Mouse (Mus musculus) hindbrain, embryonic 13.5 days (tissue): ENCODE measurements around the gene Gsdmc4. TPM values are rescaled to one million over a fixed set of nuclear protein-coding genes. Genes with fewer than 3 reads are reported as not detected.
"Not testable (repeated sequence)": the region's sequence is repeated elsewhere in the genome, so short reads cannot be mapped to it uniquely, and the experiment has no call there.

Experiments
- ATAC-seq: fragments of 200-750 bp; cut with Nextera tagmentation; 2 replicates; pipeline ENCODE4 v1.8.0; 2017; ENCODE audit warnings: moderate TSS enrichment; ENCODE audit not compliant: low FRiP score
- H3K27ac ChIP-seq: fragments of 300-500 bp; sonication (generic); 2 replicates; pipeline ENCODE4 v1.5.1; 2015; ENCODE audit warnings: inconsistent platforms, mild to moderate bottlenecking, moderate library complexity
- H3K27me3 ChIP-seq: fragments of 300-500 bp; sonication (generic); 2 replicates; pipeline ENCODE4 v1.6.1; 2015; ENCODE audit warnings: mild to moderate bottlenecking, inconsistent platforms
- H3K36me3 ChIP-seq: fragments of 300-500 bp; sonication (generic); 2 replicates; pipeline ENCODE4 v1.6.1; 2015; ENCODE audit warnings: mild to moderate bottlenecking, inconsistent platforms
- H3K4me1 ChIP-seq: fragments of 300-500 bp; sonication (generic); replicated peaks from 2 replicates; pipeline ENCODE4 v1.6.1; 2015; ENCODE audit warnings: inconsistent platforms
- H3K4me2 ChIP-seq: fragments of 300-500 bp; sonication (generic); 2 replicates; pipeline ENCODE4 v1.6.1; 2015; ENCODE audit warnings: inconsistent platforms, mild to moderate bottlenecking, moderate library complexity
- H3K4me3 ChIP-seq: fragments of 300-500 bp; sonication (generic); 2 replicates; pipeline ENCODE4 v1.5.1; 2015; ENCODE audit warnings: mild to moderate bottlenecking, inconsistent platforms
- H3K9ac ChIP-seq: fragments of 300-500 bp; sonication (generic); 2 replicates; pipeline ENCODE4 v1.6.1; 2015; ENCODE audit warnings: mild to moderate bottlenecking, inconsistent platforms
- H3K9me3 ChIP-seq: fragments of 300-500 bp; sonication (generic); 2 replicates; pipeline ENCODE4 v1.6.1; 2016; ENCODE audit warnings: inconsistent platforms
- WGBS: fragments of 180-500 bp; shearing (Covaris S2); methylation state at CpG from one replicate; pipeline ENCODE4 v1.1.7; 2015; 5-methylcytosine and 5-hydroxymethylcytosine counted together
- polyA plus RNA-seq: library from polyadenylated mRNA; unstranded; fragments of >200 nt; fragmentation: Nextera tagmentation; extraction: Ambion mirVana; gene quantifications from 2 replicates; pipeline ENCODE4 v1.2.1, GENCODE M21; 2015

Gene Gsdmc4
- polyA plus RNA-seq, 1 experiment from 2014 or later = not detected

DNA sequence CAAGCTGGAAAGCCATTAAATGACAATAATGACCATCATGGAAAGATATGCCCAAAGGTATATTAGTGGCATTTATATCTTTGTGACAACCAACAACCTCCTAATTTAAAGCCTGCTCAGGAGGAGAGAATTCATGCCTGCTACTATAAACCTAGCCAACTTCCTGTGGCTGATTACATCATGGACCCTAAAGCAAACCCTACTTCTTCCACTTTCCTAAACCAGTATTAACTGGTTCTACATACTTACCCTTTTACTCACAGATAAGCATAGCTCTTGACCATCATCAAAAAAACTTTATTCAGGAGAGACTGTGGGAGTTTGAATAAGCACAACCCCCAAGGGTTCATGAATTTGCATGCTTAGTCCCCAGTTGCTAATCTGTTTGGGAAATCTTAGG lies 2.2 kb downstream of the Gsdmc4 start:
- ATAC-seq, H3K4me3 ChIP-seq, H3K27me3 ChIP-seq, H3K4me2 ChIP-seq, H3K27ac ChIP-seq, H3K9me3 ChIP-seq, H3K4me1 ChIP-seq, H3K36me3 ChIP-seq, H3K9ac ChIP-seq: not testable (repeated sequence)

DNA sequence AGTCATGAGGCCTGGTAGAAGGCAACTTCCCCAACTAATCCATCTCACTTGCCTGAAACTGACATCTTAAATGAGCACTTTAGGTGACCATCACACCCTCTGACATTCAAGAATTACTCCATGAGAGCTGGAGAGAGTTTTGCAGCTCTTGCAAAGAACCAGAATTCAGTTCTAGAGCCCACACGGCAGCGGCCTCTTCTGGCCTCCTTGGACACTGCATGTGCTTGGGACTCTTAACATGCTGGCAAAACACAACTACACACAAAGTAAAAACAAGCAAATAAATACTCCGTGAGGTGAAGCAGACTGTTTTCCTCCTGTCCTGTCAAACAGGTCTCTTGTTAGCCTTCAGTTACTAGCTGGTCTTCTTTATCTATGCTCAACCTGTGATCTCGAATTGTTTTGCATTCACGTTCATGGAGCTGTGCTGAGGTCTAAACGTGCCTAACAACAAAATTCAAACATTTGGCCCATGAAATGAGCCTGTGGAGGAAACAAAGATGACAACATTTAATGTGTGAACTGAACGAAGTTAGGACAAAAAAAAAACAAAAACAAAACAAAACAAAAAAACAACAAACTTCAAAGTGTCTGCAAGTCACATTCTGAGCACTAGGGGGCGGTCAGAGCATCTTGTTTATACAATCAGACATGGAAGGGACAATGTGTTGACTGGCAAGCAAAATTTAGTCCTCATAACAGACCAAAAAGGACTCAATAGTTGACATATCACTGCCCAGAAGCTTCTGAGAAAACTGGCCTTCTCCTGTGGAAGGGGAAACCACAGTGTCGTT lies 16.3 kb downstream of the Gsdmc4 start:
- 40% methylated on average over 9 of the region's 9 CpGs for WGBS
- H3K4me3 ChIP-seq, H3K9ac ChIP-seq, ATAC-seq, H3K9me3 ChIP-seq, H3K36me3 ChIP-seq, H3K4me2 ChIP-seq, H3K27me3 ChIP-seq, H3K4me1 ChIP-seq, H3K27ac ChIP-seq: not testable (repeated sequence)

DNA sequence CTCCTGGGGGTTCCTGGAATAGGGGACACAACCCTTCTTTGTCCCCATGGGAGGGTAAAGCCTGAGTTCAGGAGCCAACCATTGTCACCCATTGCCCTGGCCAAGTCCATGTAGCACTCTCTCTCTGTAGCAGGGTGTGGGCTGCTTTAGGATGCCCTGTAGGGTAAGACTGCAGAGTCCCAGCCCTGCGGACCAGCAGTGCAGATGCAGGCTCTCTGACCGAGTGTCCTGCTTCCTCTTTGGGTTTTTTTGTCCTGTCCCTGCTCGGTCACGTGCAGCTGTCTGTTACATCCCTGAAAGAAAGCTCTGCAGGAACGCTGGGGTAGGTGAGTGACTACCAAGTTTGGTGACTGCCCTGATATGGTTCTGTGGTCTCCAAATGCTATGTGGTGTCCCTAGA lies 23.7 kb downstream of the Gsdmc4 start:
- not testable (repeated sequence) for H3K27ac ChIP-seq, H3K4me1 ChIP-seq, H3K27me3 ChIP-seq, H3K9ac ChIP-seq, ATAC-seq, H3K36me3 ChIP-seq, H3K4me2 ChIP-seq, H3K9me3 ChIP-seq, H3K4me3 ChIP-seq
- WGBS = 77% methylated on average over 5 of the region's 5 CpGs

DNA sequence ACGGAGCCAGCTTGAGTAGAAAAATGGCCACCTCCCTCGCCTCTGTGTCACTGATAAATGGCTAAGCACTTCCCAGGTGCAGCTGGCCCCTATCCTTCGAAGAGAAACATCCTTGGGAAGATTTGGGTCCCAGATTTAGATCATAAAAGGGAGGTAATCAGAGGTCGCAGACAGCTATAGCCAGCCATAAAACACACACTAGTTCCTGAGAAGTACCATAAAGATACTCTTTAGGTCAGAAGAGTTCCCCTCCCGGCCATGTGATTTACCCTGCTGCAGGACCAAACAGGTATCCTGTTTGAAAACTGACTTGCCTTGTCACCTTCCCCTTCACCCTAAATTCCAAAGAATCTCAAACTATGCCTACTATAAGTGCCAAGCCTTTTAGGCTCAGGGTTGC lies 24.1 kb downstream of the Gsdmc4 start:
- H3K4me3 ChIP-seq, H3K9me3 ChIP-seq, H3K4me1 ChIP-seq, H3K27ac ChIP-seq, H3K27me3 ChIP-seq, H3K9ac ChIP-seq, H3K36me3 ChIP-seq, H3K4me2 ChIP-seq, ATAC-seq: not testable (repeated sequence)
- no CpG with 5 or more reads among the region's 5 CpGs for WGBS

DNA sequence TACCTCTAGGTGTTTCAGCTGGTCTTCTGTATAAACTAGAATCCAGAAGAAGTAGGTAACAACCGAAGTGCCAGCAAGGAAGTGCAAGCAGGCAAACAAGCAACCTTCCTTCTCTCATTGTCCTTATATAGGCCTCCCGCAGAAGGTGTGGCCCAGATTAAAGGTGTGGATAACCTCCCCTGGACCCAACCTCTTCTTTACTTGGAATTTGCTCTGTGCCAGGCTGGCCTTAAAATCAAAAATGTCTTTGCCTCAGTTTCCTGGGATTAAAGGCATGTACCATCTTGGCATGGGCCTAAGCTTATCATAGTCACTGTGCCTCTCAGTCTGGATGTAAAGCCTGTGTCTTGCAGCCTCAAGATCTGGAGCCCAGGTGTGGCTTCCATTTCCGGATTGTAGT lies 33.6 kb downstream of the Gsdmc4 start, which contains the start of gene Gsdmc3:
Gene Gsdmc3, minus strand, starts transcription at position 101 of the 400 bp plus-strand sequence.
- H3K4me1 ChIP-seq, H3K9me3 ChIP-seq, H3K36me3 ChIP-seq, H3K4me2 ChIP-seq, ATAC-seq, H3K27ac ChIP-seq, H3K4me3 ChIP-seq, H3K9ac ChIP-seq, H3K27me3 ChIP-seq: not testable (repeated sequence)
- WGBS = 94% methylated on average over 1 of the region's 3 CpGs

DNA sequence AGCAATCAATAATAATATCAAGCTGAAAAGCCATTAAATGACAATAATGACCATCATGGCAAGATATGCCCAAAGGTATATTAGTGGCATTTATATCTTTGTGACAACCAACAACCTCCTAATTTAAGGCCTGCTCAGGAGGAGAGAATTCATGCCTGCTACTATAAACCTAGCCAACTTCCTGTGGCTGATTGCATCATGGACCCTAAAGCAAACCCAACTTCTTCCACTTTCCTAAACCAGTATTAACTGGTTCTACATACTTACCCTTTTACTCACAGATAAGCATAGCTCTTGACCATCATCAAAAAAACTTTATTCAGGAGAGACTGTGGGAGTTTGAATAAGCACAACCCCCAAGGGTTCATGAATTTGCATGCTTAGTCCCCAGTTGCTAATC lies 35.9 kb downstream of the Gsdmc4 start:
- H3K36me3 ChIP-seq, H3K27me3 ChIP-seq, H3K4me2 ChIP-seq, H3K9ac ChIP-seq, H3K4me3 ChIP-seq, ATAC-seq, H3K9me3 ChIP-seq, H3K27ac ChIP-seq, H3K4me1 ChIP-seq: not testable (repeated sequence)

DNA sequence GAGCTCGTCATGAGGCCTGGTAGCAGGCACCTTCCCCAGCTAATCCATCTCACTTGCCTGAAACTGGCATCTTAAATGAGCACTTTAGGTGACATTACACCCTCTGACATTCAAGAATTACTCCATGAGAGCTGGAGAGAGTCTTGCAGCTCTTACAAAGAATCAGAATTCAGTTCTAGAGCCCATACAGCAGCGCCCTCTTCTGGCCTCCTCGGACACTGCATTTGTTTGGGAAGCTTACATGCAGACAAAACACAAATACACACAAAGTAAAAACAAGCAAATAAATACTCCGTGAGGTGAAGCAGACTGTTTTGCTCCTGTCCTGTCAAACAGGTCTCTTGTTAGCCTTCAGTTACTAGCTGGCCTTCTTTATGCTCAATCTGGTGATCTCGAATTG lies 50.1 kb downstream of the Gsdmc4 start:
- not testable (repeated sequence) for H3K27me3 ChIP-seq, H3K9ac ChIP-seq, ATAC-seq, H3K4me2 ChIP-seq, H3K9me3 ChIP-seq, H3K36me3 ChIP-seq, H3K27ac ChIP-seq, H3K4me3 ChIP-seq, H3K4me1 ChIP-seq
- 49% methylated on average over 5 of the region's 5 CpGs for WGBS

Other genes starting within 250 kb of the Gsdmc4 start
- not detected in 2 replicates for gene Gsdmc2, start 67.1 kb downstream of the Gsdmc4 start, polyA plus RNA-seq
- not detected in 2 replicates for gene Gsdmc3, start 33.7 kb downstream of the Gsdmc4 start, polyA plus RNA-seq
- gene Fam49b, start 148.2 kb upstream of the Gsdmc4 start, polyA plus RNA-seq = 109 and 113 TPM in 2 replicates